In the genomic region with DNA sequence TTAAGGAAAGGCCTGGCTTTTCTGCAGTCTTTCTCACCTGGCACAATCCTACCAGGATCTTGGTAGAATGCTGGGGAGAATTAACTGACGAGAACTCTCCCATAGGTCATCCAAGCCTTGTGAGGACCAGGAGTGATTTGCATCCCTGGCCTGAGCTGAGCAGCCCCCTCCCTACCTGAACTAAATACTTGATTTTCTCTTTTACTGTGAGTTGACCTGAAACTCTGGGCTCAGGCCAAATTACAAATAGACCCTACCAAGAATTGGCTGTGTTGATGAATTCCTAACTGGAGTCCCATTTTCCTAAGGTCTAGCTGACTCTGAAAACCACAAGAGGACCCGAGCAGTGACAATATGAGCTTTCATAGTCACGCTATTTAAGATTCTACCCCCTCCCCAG, we compare ENCODE assay signal across 19 mouse cellular contexts. TPM values are rescaled to one million over a fixed set of nuclear protein-coding genes. Genes with fewer than 3 reads are reported as not detected.
A peak's percentile ranks its signal among the peaks of the same experiment; 100 is the strongest.
DNase-seq lines count a peak whose midpoint lies in the region; ATAC-seq and TF ChIP-seq lines count a peak whose summit lies in the region.
"Had no signal": no experiment of that assay in that cellular context is flagged by ENCODE, and none has a peak within 500 bp of the region (broad histone marks: within the 10 kb centered on the region; RNA-seq: fewer than 3 reads in every experiment).

No protein-coding gene starts in this region.

- peaks cover 11% of the 10 kb centered on the region for H3K36me3 ChIP-seq in heart, adult 2 months (ENCODE audit: control insufficient read depth, insufficient read depth, low read length)
- no peaks in the 10 kb centered on the region for H3K36me3 ChIP-seq in kidney, adult 2 months (ENCODE audit: control insufficient read depth, insufficient read depth, low read length)
- H3K36me3 ChIP-seq: embryonic facial prominence, embryonic 13.5 days; midbrain, embryonic 12.5 days; neural tube, embryonic 15.5 days had no signal

- peaks cover 14% of the 10 kb centered on the region for H3K4me1 ChIP-seq in heart, adult 2 months (ENCODE audit: control insufficient read depth, insufficient read depth, low read length)
- H3K4me1 ChIP-seq in kidney, adult 2 months (ENCODE audit: control insufficient read depth, insufficient read depth, low read length), result peaks cover 6% of the 10 kb centered on the region; the same call in 1 of the 2 replicates
- H3K4me1 ChIP-seq in brown adipose tissue, adult 24 weeks (ENCODE audit: control insufficient read depth, insufficient read depth, insufficient read length, low read length), result peaks cover 19% of the 10 kb centered on the region; the same call in 1 of the 2 replicates
- H3K4me1 ChIP-seq: midbrain, embryonic 12.5 days; neural tube, embryonic 15.5 days had no signal

- TF ChIP-seq EP300 in heart, adult 2 months (IDR thresholded peaks at IDR 0.05; ENCODE audit: insufficient read depth, low read depth, low read length), result no peak

- intact Hi-C loops in heart, adult 2 months (cut with DNase I), result loop anchor here (2.0 kb wide), 1 partner anchor 24 kb away; no protein-coding TSS in a partner anchor

- no peak for DNase-seq in cerebellum, adult 11 months
- DNase-seq in heart, adult 2 months, result no peak
- DNase-seq in heart, adult 18-20 months, result no peak
- DNase-seq in kidney, adult 2 months, result no peak
- no peak for DNase-seq in kidney, adult 9 months
- DNase-seq in urinary bladder, postnatal 4 days (ENCODE audit: low spot score in 2 of 2), result no peak
- DNase-seq: adrenal gland, adult 8-10 months; layer of hippocampus, postnatal 36 days; liver, postnatal 0 days; spleen, adult 18-20 months; thymus, postnatal 25 days had no signal

- ATAC-seq in cerebellum, adult (ENCODE audit: insufficient number of reproducible peaks, low FRiP score, low TSS enrichment), result 0 out of 2 replicates have a peak, but pooled peaks have one; percentile 31
- ATAC-seq: forebrain, embryonic 16.5 days; liver, postnatal 0 days; Patski had no signal

- H3K4me3 ChIP-seq in heart, adult 2 months, result no peak overlapping the region
- H3K4me3 ChIP-seq in kidney, adult 2 months (ENCODE audit: insufficient read depth, low read depth, low read length), result no peak overlapping the region
- H3K4me3 ChIP-seq in brown adipose tissue, adult 24 weeks (ENCODE audit: insufficient read depth, low read depth, low read length), result no peak overlapping the region
- H3K4me3 ChIP-seq: embryonic facial prominence, embryonic 13.5 days; layer of hippocampus, adult 2 months; midbrain, embryonic 12.5 days; neural tube, embryonic 15.5 days had no signal

- peak overlapping the region; percentile 71 for H3K27ac ChIP-seq in heart, adult 2 months
- peak overlapping the region; percentile 63 for H3K27ac ChIP-seq in kidney, adult 2 months (ENCODE audit: insufficient read depth, low read depth, low read length)
- peak overlapping the region; percentile 89 for H3K27ac ChIP-seq in brown adipose tissue, adult 24 weeks (replicated peaks; ENCODE audit: low read depth, low read length)
- H3K27ac ChIP-seq: embryonic facial prominence, embryonic 13.5 days; layer of hippocampus, adult 2 months; midbrain, embryonic 12.5 days; neural tube, embryonic 15.5 days had no signal

- no peak for TF ChIP-seq POLR2A in heart, adult 2 months (IDR thresholded peaks at IDR 0.05; ENCODE audit: insufficient read depth, low read depth, low read length)
- no peak for TF ChIP-seq POLR2A in kidney, adult 2 months (IDR thresholded peaks at IDR 0.05; ENCODE audit: low read depth, low read length)

- 0 out of 2 replicates have a peak, but pooled peaks cover 2% of the 10 kb centered on the region for H3K79me2 ChIP-seq in heart, adult 2 months (replicated peaks; ENCODE audit: control insufficient read depth, insufficient read depth, low read length)

- WGBS in heart, adult 2 months, result 74% methylated on average over 3 of the region's 3 CpGs
- WGBS in kidney, adult 2 months, result 76% methylated on average over 3 of the region's 3 CpGs

- H3K9ac ChIP-seq in heart, adult 2 months (ENCODE audit: low read depth, low read length), result 0 out of 2 replicates have a peak overlapping the region, but pooled peaks have one; percentile 20
- H3K9ac ChIP-seq: embryonic facial prominence, embryonic 13.5 days; liver, postnatal 0 days; midbrain, embryonic 12.5 days; neural tube, embryonic 15.5 days had no signal

- no peaks in the 10 kb centered on the region for H3K27me3 ChIP-seq in heart, adult 2 months (ENCODE audit: control insufficient read depth, insufficient read depth, low read length)
- H3K27me3 ChIP-seq in kidney, adult 2 months (replicated peaks; ENCODE audit: control insufficient read depth, insufficient read depth, low read length), result no peaks in the 10 kb centered on the region
- H3K27me3 ChIP-seq: embryonic facial prominence, embryonic 13.5 days; neural tube, embryonic 15.5 days; Patski had no signal

- no peak for TF ChIP-seq CTCF in heart, adult 2 months (IDR thresholded peaks at IDR 0.05)
- TF ChIP-seq CTCF in kidney, adult 2 months (conservative IDR thresholded peaks at IDR 0.05; ENCODE audit: insufficient read depth, insufficient read length, low read depth, low read length), result no peak

RNA-seq across cellular contexts. Expression of a gene that starts 25.4 kb away (rescaled TPM):
- total RNA-seq in heart, adult 2 months (2021), result 10 to 100 TPM in 1 of 2 experiments, 1 to 10 TPM in 1; 9.6 to 17.5 TPM
- polyA plus RNA-seq in heart, adult 2 months (2012; rRNA removed), result 5.7 and 9.2 TPM in 2 replicates
- total RNA-seq in heart, adult 18-20 months (2021), result 10 to 100 TPM; 11.6 to 13.9 TPM
- polyA plus RNA-seq in kidney, adult 2 months (2012; rRNA removed), result 6.3 and 6.7 TPM in 2 replicates
- 4.0 and 6.2 TPM in 2 replicates for polyA plus RNA-seq in brown adipose tissue, adult 24 weeks (2012; ENCODE audit: insufficient read depth, insufficient read length, missing spikeins)
